Mouse (Mus musculus) heart, embryonic 10.5 days (tissue): ENCODE data around the gene C1ra. TPM values are rescaled to one million over a fixed set of nuclear protein-coding genes. Genes with fewer than 3 reads are reported as not detected.
"Not testable (repeated sequence)": the region's sequence is repeated elsewhere in the genome, so short reads cannot be mapped to it uniquely, and the experiment has no call there.

ENCODE experiments used
- DNase-seq: peaks from one replicate; pipeline ENCODE4 v3.0.0-alpha.2; 2017; ENCODE audit warnings: low spot score
- H3K27ac ChIP-seq: fragments of 300-500 bp; sonication (generic); 2 replicates; pipeline ENCODE4 v1.5.1; 2016; ENCODE audit warnings: mild to moderate bottlenecking
- H3K27me3 ChIP-seq: fragments of 300-500 bp; sonication (generic); 2 replicates; pipeline ENCODE4 v1.6.1; 2016; ENCODE audit warnings: mild to moderate bottlenecking; ENCODE audit not compliant: poor library complexity, insufficient read depth, severe bottlenecking
- H3K36me3 ChIP-seq: fragments of 300-500 bp; sonication (generic); 2 replicates; pipeline ENCODE4 v1.6.1; 2016; ENCODE audit warnings: mild to moderate bottlenecking, moderate library complexity
- H3K4me1 ChIP-seq: fragments of 300-500 bp; sonication (generic); 2 replicates; pipeline ENCODE4 v1.6.1; 2016; ENCODE audit warnings: mild to moderate bottlenecking
- H3K4me3 ChIP-seq: fragments of 300-500 bp; sonication (generic); 2 replicates; pipeline ENCODE4 v1.5.1; 2016; ENCODE audit warnings: mild to moderate bottlenecking, moderate library complexity
- H3K9me3 ChIP-seq: fragments of 300-500 bp; sonication (generic); 2 replicates; pipeline ENCODE4 v1.6.1; 2016; ENCODE audit warnings: mild to moderate bottlenecking, moderate library complexity
- WGBS: fragments of 180-500 bp; shearing (Covaris S2); methylation state at CpG from one replicate; pipeline ENCODE4 v1.1.7; 2016; 5-methylcytosine and 5-hydroxymethylcytosine counted together
- polyA plus RNA-seq: library from polyadenylated mRNA; unstranded; fragments of >200 nt; fragmentation: Nextera tagmentation; extraction: Ambion mirVana; gene quantifications from 2 replicates; pipeline ENCODE4 v1.2.1, GENCODE M21; 2016

C1ra gene
- 0.05 and 0.31 TPM in 2 replicates for polyA plus RNA-seq

DNA sequence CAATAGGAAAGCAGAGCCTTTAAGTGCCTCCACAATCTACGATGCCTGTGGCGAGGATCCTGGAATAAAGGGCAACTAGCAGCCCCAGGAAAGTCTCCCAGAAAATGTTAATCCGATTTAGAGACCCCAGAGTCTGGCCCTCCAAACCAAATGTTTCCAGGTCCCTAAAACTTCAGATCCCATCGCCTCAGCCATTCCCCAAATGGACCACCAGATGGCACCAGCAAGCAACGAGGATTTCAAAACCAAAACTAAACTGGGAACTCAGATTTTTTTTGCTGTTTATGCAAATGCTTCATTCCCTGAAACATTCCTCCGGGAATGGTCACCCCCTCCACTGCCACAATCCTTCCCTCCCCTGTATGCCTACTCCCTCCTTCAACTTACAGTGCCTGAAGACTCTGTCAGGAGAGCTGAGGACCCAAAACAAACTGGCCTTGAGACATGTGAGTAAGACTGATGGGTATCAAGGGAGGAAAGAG lies at the start of gene C1ra:
Gene C1ra (plus strand): TSS at position 51 of the 482 bp plus-strand sequence.
- H3K27ac ChIP-seq = no peak within 1 kb of the TSS
- no peaks in the 10 kb centered on the region for H3K36me3 ChIP-seq
- no peaks in the 10 kb centered on the region for H3K9me3 ChIP-seq
- no peaks in the 10 kb centered on the region for H3K4me1 ChIP-seq
- peak within 1 kb of the TSS; percentile 31 for H3K4me3 ChIP-seq
- 8% methylated on average over 6 of the region's 6 CpGs for WGBS
- no peak for DNase-seq
- H3K27me3 ChIP-seq = no peaks in the 10 kb centered on the region

DNA sequence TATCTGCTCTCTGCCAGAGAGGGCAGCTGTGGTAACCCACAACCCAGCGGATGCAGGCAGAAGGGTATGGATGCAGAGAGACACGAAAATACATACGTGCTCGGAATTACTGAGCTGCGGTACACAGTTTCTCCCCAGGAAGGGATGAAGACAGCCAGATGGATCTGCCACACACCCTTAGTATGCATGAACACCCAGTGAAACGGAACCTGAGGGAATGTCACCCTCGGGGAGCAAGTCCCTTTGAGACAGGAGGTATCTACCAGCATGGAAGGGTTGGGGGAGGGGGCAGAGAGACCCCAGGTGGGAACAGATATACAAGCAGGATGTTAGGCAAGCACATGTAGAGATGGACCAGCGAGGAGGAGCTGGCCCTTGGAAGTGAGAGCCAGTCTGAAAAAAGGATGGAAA lies 48.3 kb upstream of the C1ra start:
- H3K4me1 ChIP-seq = peaks cover 18% of the 10 kb centered on the region
- H3K27ac ChIP-seq = no peak overlapping the region
- WGBS = 26% methylated on average over 8 of the region's 8 CpGs
- DNase-seq = no peak
- H3K36me3 ChIP-seq = no peaks in the 10 kb centered on the region
- H3K4me3 ChIP-seq = peak overlapping the region; percentile 65
- H3K9me3 ChIP-seq = no peaks in the 10 kb centered on the region
- peaks cover 40% of the 10 kb centered on the region for H3K27me3 ChIP-seq

DNA sequence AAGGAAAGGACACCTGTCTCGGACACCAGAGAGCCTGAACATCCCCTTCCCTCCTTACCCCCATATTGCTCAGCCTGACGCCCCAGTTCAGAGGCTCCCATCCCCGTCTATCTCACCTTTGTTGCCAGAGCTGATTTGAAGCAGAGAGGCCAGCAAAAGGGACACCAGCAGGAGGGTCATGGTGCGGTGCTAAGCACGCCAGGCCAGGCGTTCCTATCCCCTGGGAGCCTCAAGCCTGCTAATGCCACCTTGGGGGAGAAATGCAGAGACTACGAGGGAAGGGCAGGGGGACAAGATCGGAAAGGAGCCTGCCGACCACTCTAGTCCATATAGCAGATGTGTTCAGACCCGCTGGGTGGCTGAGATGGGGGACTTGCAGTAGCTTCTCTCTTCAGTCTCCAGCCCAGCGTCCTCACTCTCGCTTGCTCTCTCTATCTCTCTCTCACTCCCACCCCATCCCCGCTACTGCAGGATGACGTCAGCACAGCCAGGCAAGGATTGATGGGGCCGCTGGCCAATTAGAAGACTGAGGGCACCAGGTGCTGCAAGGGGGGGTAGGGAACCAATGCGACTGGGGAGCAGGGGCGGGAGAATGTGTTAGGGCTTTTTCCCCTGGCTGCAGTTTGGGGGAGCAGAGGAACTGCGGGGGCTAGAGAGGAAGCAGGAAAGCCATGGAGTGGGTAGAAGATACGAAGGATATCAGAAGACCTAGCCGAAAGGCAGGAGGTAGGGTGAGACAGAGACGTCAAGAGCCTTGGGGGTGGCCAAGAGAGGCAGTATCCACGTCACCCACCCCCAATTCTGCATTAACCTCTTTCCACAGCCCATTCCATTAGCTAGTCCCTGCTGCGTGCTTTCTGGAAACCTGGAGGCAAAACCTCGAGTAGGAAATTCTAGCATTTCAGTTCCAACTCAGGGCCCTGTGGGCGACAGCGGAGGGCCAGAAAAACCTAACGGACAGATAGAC lies 47.6 kb upstream of the C1ra start, which contains the start of gene Clstn3:
Gene Clstn3 (minus strand): TSS at position 490 of the 967 bp plus-strand sequence.
- H3K27ac ChIP-seq = peak within 1 kb of the TSS; percentile 70
- H3K4me1 ChIP-seq = peaks cover 16% of the 10 kb centered on the region
- H3K9me3 ChIP-seq = no peaks in the 10 kb centered on the region
- peak; percentile 95 for DNase-seq
- H3K27me3 ChIP-seq = peaks cover 40% of the 10 kb centered on the region
- 6% methylated on average over 27 of the region's 27 CpGs for WGBS
- peak within 1 kb of the TSS; percentile 65 for H3K4me3 ChIP-seq
- no peaks in the 10 kb centered on the region for H3K36me3 ChIP-seq

DNA sequence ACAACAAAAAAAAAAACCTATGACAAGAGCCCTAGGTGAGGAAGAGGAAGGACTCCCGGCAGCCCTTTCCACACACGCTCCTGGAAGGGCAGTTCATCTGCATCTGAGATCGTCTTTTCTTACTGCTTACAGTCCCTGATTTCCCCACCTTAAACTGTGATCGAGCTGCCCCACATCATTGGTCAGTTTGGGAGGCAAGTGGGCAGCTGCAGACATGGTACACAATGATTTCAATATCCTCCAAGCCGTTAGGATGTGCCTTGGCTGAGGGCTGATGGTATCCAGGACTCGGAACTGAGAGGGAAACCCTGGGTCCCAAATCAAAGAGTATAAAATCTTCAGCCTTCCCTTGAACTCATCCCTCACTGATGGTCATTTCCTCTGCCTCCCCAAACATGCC lies 46.9 kb upstream of the C1ra start:
- peaks cover 13% of the 10 kb centered on the region for H3K4me1 ChIP-seq
- no peaks in the 10 kb centered on the region for H3K36me3 ChIP-seq
- 29% methylated on average over 6 of the region's 6 CpGs for WGBS
- H3K27me3 ChIP-seq = peaks cover 40% of the 10 kb centered on the region
- no peaks in the 10 kb centered on the region for H3K9me3 ChIP-seq
- DNase-seq = no peak
- H3K27ac ChIP-seq = no peak overlapping the region
- peak overlapping the region; percentile 65 for H3K4me3 ChIP-seq

DNA sequence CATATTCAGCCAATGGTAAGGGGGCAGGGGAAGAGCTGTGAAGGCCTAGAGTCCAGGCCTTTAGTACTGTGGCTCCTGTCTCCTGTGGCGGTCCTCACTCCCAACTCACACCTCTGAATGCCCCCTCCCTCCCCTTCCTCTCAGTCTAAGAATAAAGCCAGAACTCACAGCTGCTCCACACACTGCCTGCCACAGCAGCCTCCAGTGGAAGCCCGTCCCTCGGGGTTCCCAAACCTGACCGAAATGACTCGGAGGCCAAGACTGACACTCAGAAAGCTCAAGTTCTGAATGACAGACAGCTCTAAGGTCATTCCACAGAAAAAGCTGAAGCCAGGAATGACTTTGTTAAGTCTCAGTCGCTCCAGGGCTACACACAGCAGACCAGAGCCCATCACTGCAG lies 46.5 kb upstream of the C1ra start:
- Histone ChIP-seq H3K4me1 (peaks cover 13% of the 10 kb centered on the region), H3K36me3 (no peaks in the 10 kb centered on the region), H3K9me3 (no peaks in the 10 kb centered on the region), H3K4me3 (0 out of 2 replicates have a peak overlapping the region, but pooled peaks have one; percentile 65), H3K27me3 (peaks cover 40% of the 10 kb centered on the region), H3K27ac (no peak overlapping the region)
- 40% methylated on average over 6 of the region's 6 CpGs for WGBS
- DNase-seq = no peak

GRCm38 (mm10) chr6:124471121-124471520 lies 41.1 kb upstream of the C1ra start:
- DNase-seq = no peak
- 87% methylated on average over 3 of the region's 3 CpGs for WGBS
- Histone ChIP-seq H3K9me3 (no peaks in the 10 kb centered on the region), H3K4me1 (0 out of 2 replicates have a peak, but pooled peaks cover 6% of the 10 kb centered on the region), H3K36me3 (no peaks in the 10 kb centered on the region), H3K27me3 (no peaks in the 10 kb centered on the region), H3K4me3 (no peak overlapping the region), H3K27ac (no peak overlapping the region)

- H3K9me3 ChIP-seq, H3K27me3 ChIP-seq, H3K27ac ChIP-seq, H3K36me3 ChIP-seq, H3K4me1 ChIP-seq, DNase-seq, H3K4me3 ChIP-seq: not testable (repeated sequence)
- WGBS = 57% methylated on average over 6 of the region's 6 CpGs
Observed at GRCm38 (mm10) chr6:124471783-124472638, 40.2 kb upstream of the C1ra start.

DNA sequence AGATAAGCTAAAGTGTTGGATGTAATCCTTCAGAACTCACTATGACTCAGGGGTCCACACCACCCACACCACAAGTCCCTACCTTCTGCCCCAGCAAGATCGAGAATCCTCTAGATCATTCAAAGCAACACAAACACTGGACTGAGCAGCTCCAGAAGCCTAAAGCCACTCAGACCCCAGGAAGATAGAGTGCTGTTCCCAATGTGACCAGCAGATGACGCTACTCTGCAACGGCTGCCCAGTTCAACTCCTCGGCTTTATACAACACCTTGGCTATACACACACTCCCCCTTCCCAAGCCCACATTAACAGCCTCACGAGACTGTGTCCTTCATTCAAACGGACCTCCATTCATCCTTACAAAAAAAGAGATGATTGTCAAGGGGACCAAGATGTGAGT lies 39.4 kb upstream of the C1ra start:
- Histone ChIP-seq H3K4me3 (no peak overlapping the region), H3K36me3 (no peaks in the 10 kb centered on the region), H3K4me1 (peaks cover 12% of the 10 kb centered on the region), H3K27ac (no peak overlapping the region), H3K9me3 (no peaks in the 10 kb centered on the region), H3K27me3 (no peaks in the 10 kb centered on the region)
- no peak for DNase-seq
- WGBS = 25% methylated on average over 6 of the region's 6 CpGs

DNA sequence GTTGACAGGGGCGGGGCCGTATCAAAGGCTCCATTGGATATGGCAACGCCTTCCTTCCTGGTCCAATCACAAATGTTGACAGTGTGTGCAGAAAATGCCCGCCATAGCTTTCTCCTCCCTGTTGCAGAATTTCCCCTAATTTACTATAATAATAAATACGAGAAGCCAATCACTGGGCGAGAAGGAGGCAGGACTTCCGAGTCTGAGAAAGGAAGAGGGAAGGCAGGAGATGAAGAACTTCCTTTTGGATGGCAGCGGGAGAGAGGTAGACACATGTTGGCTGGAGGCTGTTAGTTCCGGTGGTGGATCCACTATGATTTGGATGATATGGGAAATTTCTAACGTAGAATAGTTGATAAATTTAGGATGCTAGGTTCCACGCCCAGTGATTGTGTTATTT lies 37.6 kb upstream of the C1ra start:
- Histone ChIP-seq H3K27me3 (no peaks in the 10 kb centered on the region; the same call in 1 of the 2 replicates), H3K4me1 (peaks cover 14% of the 10 kb centered on the region), H3K36me3 (no peaks in the 10 kb centered on the region), H3K9me3 (no peaks in the 10 kb centered on the region), H3K27ac (no peak overlapping the region), H3K4me3 (no peak overlapping the region)
- 80% methylated on average over 11 of the region's 11 CpGs for WGBS
- DNase-seq = no peak

DNA sequence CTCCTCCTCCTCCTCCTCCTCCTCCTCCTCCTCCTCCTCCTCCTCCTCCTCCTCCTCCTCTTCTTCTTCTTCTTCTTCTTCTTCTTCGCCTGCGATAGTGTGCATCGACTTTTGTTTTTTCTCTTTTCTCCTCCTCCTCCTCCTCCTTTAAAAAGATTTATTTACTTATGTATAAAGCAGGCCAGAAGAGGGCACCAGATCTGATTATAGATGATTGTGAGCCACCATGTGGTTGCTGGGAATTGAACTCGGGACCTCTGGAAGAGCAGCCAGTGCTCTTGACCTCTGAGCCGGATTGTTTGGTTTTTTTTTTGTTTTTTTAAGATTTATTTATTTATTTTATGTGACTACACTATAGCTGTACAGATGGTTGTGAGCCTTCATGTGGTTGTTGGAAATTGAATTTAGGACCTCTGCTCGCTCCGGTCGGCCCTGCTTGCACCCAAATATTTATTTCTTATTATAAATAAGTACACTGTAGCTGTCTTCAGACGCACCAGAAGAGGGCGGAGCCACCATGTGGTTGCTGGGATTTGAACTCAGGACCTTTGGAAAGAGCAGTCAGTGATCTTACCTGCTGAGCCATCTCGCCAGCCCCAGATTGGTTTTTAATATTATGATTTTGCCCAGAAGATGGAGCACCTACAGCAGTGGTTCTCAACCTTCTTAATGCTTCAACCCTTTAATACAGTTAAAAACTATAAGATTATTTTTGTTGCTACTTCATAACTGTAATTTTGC lies 36.7 kb upstream of the C1ra start:
- WGBS = 90% methylated on average over 8 of the region's 11 CpGs
- H3K4me3 ChIP-seq, H3K27ac ChIP-seq, H3K36me3 ChIP-seq, DNase-seq, H3K9me3 ChIP-seq, H3K27me3 ChIP-seq: not testable (repeated sequence)
- H3K4me1 ChIP-seq = peaks cover 14% of the 10 kb centered on the region

GRCm38 (mm10) chr6:124476216-124476615 lies 36.0 kb upstream of the C1ra start:
- Histone ChIP-seq H3K9me3 (no peaks in the 10 kb centered on the region), H3K36me3 (no peaks in the 10 kb centered on the region), H3K4me1 (peaks cover 14% of the 10 kb centered on the region), H3K4me3 (no peak overlapping the region), H3K27me3 (no peaks in the 10 kb centered on the region; the same call in 1 of the 2 replicates), H3K27ac (no peak overlapping the region)
- 77% methylated on average over 7 of the region's 7 CpGs for WGBS
- DNase-seq = no peak

DNA sequence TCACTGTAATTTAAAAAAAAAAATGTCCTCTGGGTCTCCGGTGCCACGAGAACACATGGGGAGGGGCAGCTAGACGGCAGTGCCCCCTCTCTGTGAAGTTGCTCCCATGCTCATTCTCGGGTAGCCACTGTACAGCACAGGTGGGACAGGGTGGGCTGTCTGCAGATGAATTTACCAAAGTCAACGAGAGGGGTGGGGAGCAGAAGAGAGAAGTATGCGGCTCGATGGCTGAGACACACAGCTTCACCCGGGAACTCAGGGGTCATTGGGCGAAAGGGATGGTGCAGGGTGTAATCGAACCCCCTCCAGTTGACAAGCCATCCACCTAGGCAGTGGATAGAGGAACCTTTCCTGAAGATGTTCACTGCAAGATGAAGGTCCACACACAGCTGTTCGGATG lies 35.4 kb upstream of the C1ra start:
- no peaks in the 10 kb centered on the region; the same call in 1 of the 2 replicates for H3K27me3 ChIP-seq
- H3K4me1 ChIP-seq = peaks cover 14% of the 10 kb centered on the region
- H3K9me3 ChIP-seq = no peaks in the 10 kb centered on the region
- H3K36me3 ChIP-seq = no peaks in the 10 kb centered on the region
- no peak for DNase-seq
- no peak overlapping the region for H3K27ac ChIP-seq
- no peak overlapping the region for H3K4me3 ChIP-seq
- WGBS = 86% methylated on average over 11 of the region's 11 CpGs
